Mouse (Mus musculus) limb, embryonic 11.5 days (tissue): ENCODE measurements around the gene Chst15. TPM values are rescaled to one million over a fixed set of nuclear protein-coding genes. Genes with fewer than 3 reads are reported as not detected.

Experiments used
- ATAC-seq: fragments of 200-750 bp; cut with Nextera tagmentation; 2 replicates; pipeline ENCODE4 v1.8.0; 2017; ENCODE audit warnings: low read depth; ENCODE audit not compliant: insufficient number of reproducible peaks, low FRiP score, low TSS enrichment
- DNase-seq: peaks from one replicate; pipeline ENCODE4 v3.0.0-alpha.2; 2015; ENCODE audit warnings: low spot score
- H3K27ac ChIP-seq: fragments of 300-500 bp; sonication (generic); replicated peaks from 2 replicates; pipeline ENCODE4 v1.5.1; 2014; ENCODE audit warnings: low read depth, mild to moderate bottlenecking, low read length
- H3K27me3 ChIP-seq: fragments of 300-500 bp; sonication (generic); 2 replicates; pipeline ENCODE4 v1.6.1; 2014; ENCODE audit warnings: mild to moderate bottlenecking, low read length, mixed read lengths; ENCODE audit not compliant: control insufficient read depth, insufficient read depth
- H3K36me3 ChIP-seq: fragments of 300-500 bp; sonication (generic); 2 replicates; pipeline ENCODE4 v1.6.1; 2014; ENCODE audit warnings: mild to moderate bottlenecking, low read length, moderate library complexity, mixed read lengths; ENCODE audit not compliant: control insufficient read depth, insufficient read depth
- H3K4me1 ChIP-seq: fragments of 300-500 bp; sonication (generic); 2 replicates; pipeline ENCODE4 v1.6.1; 2014; ENCODE audit warnings: low read length, mixed read lengths; ENCODE audit not compliant: control insufficient read depth, insufficient read depth
- H3K4me2 ChIP-seq: fragments of 300-500 bp; sonication (generic); 2 replicates; pipeline ENCODE4 v1.6.1; 2014; ENCODE audit warnings: low read depth, mild to moderate bottlenecking, moderate library complexity; ENCODE audit not compliant: severe bottlenecking
- H3K4me3 ChIP-seq: fragments of 300-500 bp; sonication (generic); 2 replicates; pipeline ENCODE4 v1.5.1; 2014; ENCODE audit warnings: low read depth, low read length
- H3K9ac ChIP-seq: fragments of 300-500 bp; sonication (generic); 2 replicates; pipeline ENCODE4 v1.6.1; 2014; ENCODE audit warnings: mild to moderate bottlenecking, low read length
- H3K9me3 ChIP-seq: fragments of 300-500 bp; sonication (generic); 2 replicates; pipeline ENCODE4 v1.6.1; 2016; ENCODE audit warnings: low read length; ENCODE audit not compliant: control insufficient read depth
- WGBS: fragments of 180-500 bp; shearing (Covaris S2); extraction: QIAGEN DNeasy Blood & Tissue Kit; methylation state at CpG from one replicate; pipeline ENCODE4 v1.1.7; 2014; 5-methylcytosine and 5-hydroxymethylcytosine counted together
- polyA plus RNA-seq: library from polyadenylated mRNA; unstranded; fragments of >200 nt; fragmentation: Nextera tagmentation; extraction: Ambion mirVana; gene quantifications from 2 replicates; pipeline ENCODE4 v1.2.1, GENCODE M21; 2014

Chst15 gene
- polyA plus RNA-seq, 1 experiment from 2014 or later = 9.7 TPM

GRCm38 (mm10) chr7:132258817-132259216 is 58.2 kb downstream of the Chst15 start:
- no peak for DNase-seq
- Histone ChIP-seq H3K27me3 (no peaks in the 10 kb centered on the region), H3K36me3 (no peaks in the 10 kb centered on the region; the same call in 1 of the 2 replicates), H3K9ac (no peak overlapping the region), H3K4me3 (no peak overlapping the region), H3K4me2 (no peak overlapping the region), H3K9me3 (no peaks in the 10 kb centered on the region), H3K4me1 (no peaks in the 10 kb centered on the region), H3K27ac (no peak overlapping the region)
- ATAC-seq = no peak
- 50% methylated on average over 7 of the region's 7 CpGs for WGBS

- ATAC-seq (no peak), DNase-seq (no peak)
- Histone ChIP-seq H3K9me3 (no peaks in the 10 kb centered on the region), H3K36me3 (no peaks in the 10 kb centered on the region; the same call in 1 of the 2 replicates), H3K9ac (no peak overlapping the region), H3K4me3 (no peak overlapping the region), H3K4me1 (no peaks in the 10 kb centered on the region), H3K27me3 (no peaks in the 10 kb centered on the region), H3K4me2 (no peak overlapping the region), H3K27ac (no peak overlapping the region)
- 59% methylated on average over 5 of the region's 5 CpGs for WGBS
These were observed 58.8 kb downstream of the Chst15 start for GRCm38 (mm10) chr7:132258216-132258615.

GRCm38 (mm10) chr7:132253513-132253912 is 63.5 kb downstream of the Chst15 start:
- peaks cover 8% of the 10 kb centered on the region for H3K4me1 ChIP-seq
- H3K36me3 ChIP-seq = no peaks in the 10 kb centered on the region
- no peak for DNase-seq
- no peak overlapping the region for H3K9ac ChIP-seq
- ATAC-seq = no peak
- H3K27ac ChIP-seq = no peak overlapping the region
- H3K4me2 ChIP-seq = no peak overlapping the region
- no peak overlapping the region for H3K4me3 ChIP-seq
- 91% methylated on average over 5 of the region's 5 CpGs for WGBS
- H3K27me3 ChIP-seq = no peaks in the 10 kb centered on the region
- no peaks in the 10 kb centered on the region for H3K9me3 ChIP-seq

GRCm38 (mm10) chr7:132253078-132253477 is 64.0 kb downstream of the Chst15 start:
- Histone ChIP-seq H3K27me3 (no peaks in the 10 kb centered on the region), H3K4me2 (no peak overlapping the region), H3K27ac (no peak overlapping the region), H3K9ac (no peak overlapping the region), H3K4me3 (no peak overlapping the region), H3K36me3 (no peaks in the 10 kb centered on the region), H3K9me3 (no peaks in the 10 kb centered on the region), H3K4me1 (peaks cover 12% of the 10 kb centered on the region)
- ATAC-seq (no peak), DNase-seq (no peak)
- 93% methylated on average over 4 of the region's 4 CpGs for WGBS

- Histone ChIP-seq H3K9ac (no peak overlapping the region), H3K4me2 (no peak overlapping the region), H3K27me3 (no peaks in the 10 kb centered on the region), H3K36me3 (no peaks in the 10 kb centered on the region), H3K27ac (no peak overlapping the region), H3K4me1 (peaks cover 17% of the 10 kb centered on the region), H3K4me3 (no peak overlapping the region), H3K9me3 (no peaks in the 10 kb centered on the region)
- DNase-seq (no peak), ATAC-seq (no peak)
- 55% methylated on average over 10 of the region's 10 CpGs for WGBS
These were observed 67.4 kb downstream of the Chst15 start for GRCm38 (mm10) chr7:132249563-132250119.

DNA sequence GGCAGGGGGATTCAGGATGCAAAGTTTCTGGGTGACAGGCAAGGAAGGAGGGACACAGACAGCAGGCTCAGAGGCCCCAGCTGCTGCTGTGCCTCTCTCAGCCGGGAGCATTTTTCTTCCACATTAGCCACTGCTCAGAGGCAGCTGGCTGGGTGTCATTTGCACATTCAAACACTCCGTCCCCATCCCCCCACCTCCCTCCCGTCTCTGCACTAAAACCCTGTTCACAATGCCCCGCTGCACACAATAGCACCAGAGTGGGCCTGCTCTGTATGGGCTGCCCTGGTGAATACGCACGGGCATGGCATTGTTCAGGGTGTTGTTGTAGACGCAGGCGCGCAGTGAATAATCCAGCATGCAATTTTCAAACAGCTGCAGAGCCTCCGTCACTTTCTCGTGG is 69.5 kb downstream of the Chst15 start:
- no peak overlapping the region for H3K4me2 ChIP-seq
- no peaks in the 10 kb centered on the region for H3K36me3 ChIP-seq
- DNase-seq (peak; percentile 59), ATAC-seq (peak; percentile 81; the same call in 1 of the 2 replicates)
- H3K9ac ChIP-seq = no peak overlapping the region; the same call in 1 of the 2 replicates
- WGBS = 23% methylated on average over 11 of the region's 11 CpGs
- no peaks in the 10 kb centered on the region for H3K27me3 ChIP-seq
- H3K9me3 ChIP-seq = no peaks in the 10 kb centered on the region
- H3K4me1 ChIP-seq = peaks cover 17% of the 10 kb centered on the region
- H3K4me3 ChIP-seq = no peak overlapping the region
- no peak overlapping the region for H3K27ac ChIP-seq

DNA sequence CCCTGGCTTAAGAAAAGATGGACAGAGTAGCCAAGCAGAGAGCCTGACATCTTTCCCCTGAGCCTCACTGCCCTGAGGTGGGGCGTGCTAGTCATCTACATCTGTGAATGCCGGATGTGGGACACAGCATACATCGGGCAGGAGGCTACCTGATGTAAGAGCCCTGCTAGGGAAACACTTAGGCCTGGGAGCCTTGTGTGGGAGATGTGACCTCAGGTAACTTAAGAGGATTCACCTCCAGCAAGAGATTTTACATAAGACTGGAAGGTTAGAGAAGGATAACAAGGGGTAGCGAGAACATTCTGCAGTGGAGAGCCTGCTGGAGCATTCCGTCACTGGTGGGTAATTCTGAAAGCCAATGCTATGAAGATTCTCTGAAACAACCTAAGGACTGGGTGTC is 69.9 kb downstream of the Chst15 start:
- Histone ChIP-seq H3K9ac (no peak overlapping the region; the same call in 1 of the 2 replicates), H3K4me2 (no peak overlapping the region), H3K4me3 (no peak overlapping the region), H3K9me3 (no peaks in the 10 kb centered on the region), H3K27ac (no peak overlapping the region), H3K27me3 (no peaks in the 10 kb centered on the region), H3K4me1 (peaks cover 17% of the 10 kb centered on the region), H3K36me3 (no peaks in the 10 kb centered on the region)
- no peak for DNase-seq
- 67% methylated on average over 5 of the region's 5 CpGs for WGBS
- ATAC-seq = no peak

- DNase-seq = no peak
- H3K27me3 ChIP-seq = no peaks in the 10 kb centered on the region
- no peak overlapping the region for H3K4me2 ChIP-seq
- H3K4me3 ChIP-seq = no peak overlapping the region
- no peaks in the 10 kb centered on the region for H3K9me3 ChIP-seq
- no peak overlapping the region for H3K9ac ChIP-seq
- H3K27ac ChIP-seq = no peak overlapping the region
- H3K4me1 ChIP-seq = peaks cover 17% of the 10 kb centered on the region
- ATAC-seq = no peak
- 91% methylated on average over 6 of the region's 6 CpGs for WGBS
- H3K36me3 ChIP-seq = no peaks in the 10 kb centered on the region
These were observed 71.3 kb downstream of the Chst15 start for GRCm38 (mm10) chr7:132245730-132246129.

- Histone ChIP-seq H3K27ac (no peak overlapping the region), H3K9ac (no peak overlapping the region), H3K9me3 (no peaks in the 10 kb centered on the region), H3K4me3 (no peak overlapping the region), H3K4me1 (peaks cover 14% of the 10 kb centered on the region), H3K4me2 (no peak overlapping the region), H3K27me3 (no peaks in the 10 kb centered on the region), H3K36me3 (no peaks in the 10 kb centered on the region)
- DNase-seq (no peak), ATAC-seq (no peak)
- WGBS = 91% methylated on average over 14 of the region's 14 CpGs
These were observed 72.4 kb downstream of the Chst15 start for GRCm38 (mm10) chr7:132244637-132245036.
